Mouse (Mus musculus): ENCODE measurements at regions not wholly inside any gene's neighbourhood (a gene's known extent, or its start where the extent isn't known, plus 50 kb on each side); places are given as distances from the start of the nearest gene placed in this dataset.

DNA sequence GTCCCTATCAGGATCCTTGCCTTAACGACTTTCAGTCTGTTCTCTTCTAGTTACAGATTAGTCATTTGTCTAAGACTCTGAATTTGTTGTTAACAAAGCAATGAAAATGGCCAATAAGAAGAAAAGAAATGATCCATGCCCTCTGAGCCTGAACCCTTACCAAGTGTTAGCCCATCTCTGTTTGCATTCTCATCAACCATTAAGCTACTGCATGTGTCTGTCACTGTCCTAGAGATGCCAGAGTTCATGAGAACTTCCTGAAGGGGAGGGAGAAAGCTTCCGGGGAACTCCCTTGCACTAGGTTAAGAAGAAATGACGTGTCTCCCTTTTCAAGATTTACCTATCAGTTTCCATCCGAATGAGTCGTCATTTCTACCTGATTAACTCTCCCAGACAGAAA, 106.7 kb upstream of the Zfp462 start:
- WGBS (ENCODE audit: insufficient replicate concordance) = 31% methylated on average over 5 of the region's 5 CpGs
- H3K36me3 ChIP-seq = no peaks in the 10 kb centered on the region
- H3K4me3 ChIP-seq = no peak overlapping the region
- H3K4me2 ChIP-seq = no peak overlapping the region
- H3K9ac ChIP-seq = no peak overlapping the region
- H3K9me3 ChIP-seq (replicated peaks) = no peaks in the 10 kb centered on the region
- no peak overlapping the region for H3K27ac ChIP-seq
- H3K27me3 ChIP-seq (replicated peaks) = no peaks in the 10 kb centered on the region
- no peaks in the 10 kb centered on the region for H3K4me1 ChIP-seq
- no peak for ATAC-seq

DNA sequence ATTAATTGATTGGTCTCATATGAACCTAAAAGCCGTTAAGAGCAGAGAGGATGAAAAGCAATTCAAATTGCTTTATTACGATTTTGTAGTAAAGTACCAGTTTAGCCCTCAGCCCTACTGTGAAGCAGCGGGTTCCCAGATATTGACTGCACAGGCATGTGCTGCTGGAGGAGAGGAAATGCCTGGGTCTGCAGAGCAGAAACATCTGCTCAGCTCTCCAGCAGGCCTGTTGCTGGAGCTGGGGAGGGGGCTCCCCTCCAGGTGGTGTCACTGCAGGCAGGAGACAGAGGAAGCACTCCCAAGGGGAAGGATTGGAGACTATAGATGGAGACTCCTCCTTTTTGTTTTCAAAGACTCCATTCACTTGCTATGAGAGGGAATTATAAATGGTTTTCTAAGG, 106.1 kb upstream of the Zfp462 start:
- no peak overlapping the region for H3K9ac ChIP-seq

DNA sequence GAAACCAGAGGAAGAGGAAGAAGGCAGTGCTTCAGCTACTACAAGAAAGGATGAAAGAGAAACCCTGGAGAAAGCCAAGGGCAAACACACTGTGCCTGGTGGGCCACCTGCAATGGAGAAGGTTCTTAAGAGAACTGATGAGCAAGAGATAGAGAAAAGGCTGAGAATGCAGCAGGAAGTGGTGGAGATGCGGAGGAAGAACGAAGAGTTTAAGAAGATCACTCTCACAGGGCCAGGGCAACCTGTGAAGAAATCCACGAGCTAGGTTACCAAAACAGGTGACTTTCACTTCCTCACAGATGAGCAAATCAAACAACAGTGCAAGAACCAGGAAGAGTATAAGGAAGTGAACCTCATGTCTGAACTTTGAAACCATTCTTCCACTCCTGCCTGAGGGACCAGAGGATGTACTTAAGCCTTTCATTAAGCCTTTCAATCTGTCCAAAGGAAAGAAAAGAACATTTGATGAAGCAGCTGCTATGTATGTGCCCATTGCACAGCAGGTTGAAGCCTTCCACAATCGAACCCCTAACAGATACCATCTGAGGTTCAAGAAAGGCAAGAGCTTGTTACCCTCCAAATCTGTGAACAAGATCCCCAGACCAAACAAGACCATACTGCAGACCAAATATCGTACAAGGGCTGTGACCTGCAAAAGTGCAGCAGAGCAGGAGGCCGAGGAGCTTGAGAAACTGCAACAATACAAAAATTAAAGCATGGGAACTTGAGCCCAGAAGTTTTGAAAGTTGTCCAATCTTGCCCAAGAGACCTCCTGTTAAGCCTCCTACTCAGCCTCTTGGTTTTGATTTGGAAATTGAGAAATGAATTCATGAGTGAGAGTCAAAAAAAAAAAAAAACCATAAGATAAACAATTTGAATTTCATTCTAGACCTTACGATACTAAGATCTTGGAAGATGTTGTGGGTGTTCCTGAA, 91.6 kb upstream of the Zfp462 start:
- 59% methylated on average over 7 of the region's 7 CpGs for WGBS (ENCODE audit: insufficient replicate concordance)
- H3K4me2 ChIP-seq = no peak overlapping the region
- H3K4me3 ChIP-seq = no peak overlapping the region
- H3K27me3 ChIP-seq (replicated peaks) = no peaks in the 10 kb centered on the region
- no peaks in the 10 kb centered on the region for H3K4me1 ChIP-seq
- H3K36me3 ChIP-seq = no peaks in the 10 kb centered on the region
- no peak overlapping the region for H3K9ac ChIP-seq
- H3K27ac ChIP-seq = no peak overlapping the region
- H3K9me3 ChIP-seq (replicated peaks) = no peaks in the 10 kb centered on the region
- no peak for ATAC-seq

More for the DNA sequence above, 106.1 kb upstream of the Zfp462 start:
- Histone ChIP-seq H3K27me3 (replicated peaks) (no peaks in the 10 kb centered on the region), H3K9me3 (replicated peaks) (no peaks in the 10 kb centered on the region), H3K27ac (no peak overlapping the region), H3K4me2 (no peak overlapping the region), H3K4me3 (no peak overlapping the region), H3K36me3 (no peaks in the 10 kb centered on the region), H3K4me1 (no peaks in the 10 kb centered on the region)
- ATAC-seq = no peak
- WGBS (ENCODE audit: insufficient replicate concordance) = 43% methylated on average over 3 of the region's 3 CpGs

DNA sequence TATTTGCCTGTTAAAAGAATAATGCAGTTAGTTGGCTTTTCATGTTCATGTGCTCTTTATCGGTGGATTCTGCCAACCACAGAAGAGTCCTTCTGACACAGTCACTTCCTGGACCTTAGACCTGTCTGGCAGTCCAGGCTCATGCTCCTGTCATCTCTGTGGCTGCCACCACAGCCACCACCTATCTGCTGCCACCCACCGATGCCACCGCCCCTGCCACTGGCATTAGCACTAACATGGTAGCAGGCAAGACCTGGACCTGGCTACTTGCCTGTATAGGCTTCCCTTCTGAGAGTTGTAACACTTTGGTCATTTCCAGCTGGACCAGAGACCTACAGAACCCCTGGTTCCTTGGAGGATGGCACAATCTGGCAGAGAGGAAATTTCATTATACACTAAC, 86.2 kb upstream of the Zfp462 start:
- no peak for ATAC-seq
- Histone ChIP-seq H3K9me3 (replicated peaks) (no peaks in the 10 kb centered on the region), H3K9ac (no peak overlapping the region), H3K4me3 (no peak overlapping the region), H3K27me3 (replicated peaks) (no peaks in the 10 kb centered on the region), H3K4me2 (no peak overlapping the region), H3K36me3 (no peaks in the 10 kb centered on the region), H3K4me1 (no peaks in the 10 kb centered on the region), H3K27ac (no peak overlapping the region)
- WGBS (ENCODE audit: insufficient replicate concordance) = 81% methylated on average over 3 of the region's 3 CpGs

DNA sequence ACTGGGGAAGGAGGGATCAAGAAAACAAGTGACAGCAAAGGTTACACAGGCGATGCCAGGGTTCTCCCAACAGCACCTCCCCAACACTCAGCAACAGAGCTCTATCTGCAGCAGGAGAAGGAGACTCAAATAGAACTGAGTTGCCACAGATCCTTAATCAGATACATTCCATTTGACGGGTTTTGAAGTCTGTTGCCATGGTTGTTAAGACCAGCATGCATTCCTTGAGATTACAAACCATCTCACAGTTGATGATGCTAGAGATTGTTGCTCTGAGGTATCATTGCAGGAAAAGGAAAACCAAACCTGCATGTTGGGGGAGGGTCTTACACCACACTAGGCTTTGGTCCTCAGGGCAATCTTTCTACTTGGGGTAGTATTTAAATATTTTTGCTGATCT, 78.8 kb upstream of the Zfp462 start:
- Histone ChIP-seq H3K9ac (no peak overlapping the region), H3K27me3 (replicated peaks) (no peaks in the 10 kb centered on the region), H3K27ac (no peak overlapping the region), H3K9me3 (replicated peaks) (no peaks in the 10 kb centered on the region), H3K36me3 (no peaks in the 10 kb centered on the region), H3K4me1 (no peaks in the 10 kb centered on the region), H3K4me3 (no peak overlapping the region), H3K4me2 (no peak overlapping the region)
- 27% methylated on average over 2 of the region's 2 CpGs for WGBS (ENCODE audit: insufficient replicate concordance)
- no peak for ATAC-seq

DNA sequence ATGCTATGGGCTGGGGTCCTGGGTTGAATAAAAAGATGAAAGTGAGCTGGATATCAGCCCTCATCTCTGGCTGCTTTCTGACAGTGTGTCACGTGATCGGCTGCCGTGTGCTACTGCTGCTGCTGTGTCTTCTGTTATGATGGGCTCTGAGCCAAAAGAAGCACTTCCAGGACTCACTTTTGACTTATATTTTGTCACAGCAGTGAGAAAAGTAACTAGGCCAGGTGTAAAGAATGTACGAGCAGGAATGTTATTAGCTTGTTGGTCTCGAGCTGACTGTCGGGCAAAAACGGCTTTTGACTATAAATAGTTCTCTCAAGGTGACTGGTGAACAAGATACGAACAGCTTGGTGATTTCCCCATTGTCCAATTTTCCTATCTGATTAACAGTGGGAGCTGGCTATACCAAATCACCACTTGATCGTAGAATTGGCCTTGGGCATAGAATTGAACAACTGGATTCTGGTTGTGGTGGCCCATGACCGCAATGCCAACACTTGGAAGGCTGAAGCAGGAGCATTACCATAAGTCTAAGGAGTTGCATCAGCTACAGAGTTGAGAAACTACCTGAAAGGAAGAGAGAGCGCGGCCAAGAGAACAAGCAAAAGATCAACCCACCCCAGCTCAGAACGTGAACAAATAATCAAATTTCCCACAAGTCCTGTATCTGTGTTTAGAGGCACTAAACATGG, 70.6 kb upstream of the Zfp462 start:
- 77% methylated on average over 13 of the region's 13 CpGs for WGBS (ENCODE audit: insufficient replicate concordance)
- Histone ChIP-seq H3K36me3 (no peaks in the 10 kb centered on the region), H3K27ac (no peak overlapping the region), H3K27me3 (replicated peaks) (no peaks in the 10 kb centered on the region), H3K4me2 (no peak overlapping the region), H3K9me3 (replicated peaks) (no peaks in the 10 kb centered on the region), H3K4me3 (no peak overlapping the region), H3K9ac (no peak overlapping the region), H3K4me1 (no peaks in the 10 kb centered on the region)
- ATAC-seq = no peak

DNA sequence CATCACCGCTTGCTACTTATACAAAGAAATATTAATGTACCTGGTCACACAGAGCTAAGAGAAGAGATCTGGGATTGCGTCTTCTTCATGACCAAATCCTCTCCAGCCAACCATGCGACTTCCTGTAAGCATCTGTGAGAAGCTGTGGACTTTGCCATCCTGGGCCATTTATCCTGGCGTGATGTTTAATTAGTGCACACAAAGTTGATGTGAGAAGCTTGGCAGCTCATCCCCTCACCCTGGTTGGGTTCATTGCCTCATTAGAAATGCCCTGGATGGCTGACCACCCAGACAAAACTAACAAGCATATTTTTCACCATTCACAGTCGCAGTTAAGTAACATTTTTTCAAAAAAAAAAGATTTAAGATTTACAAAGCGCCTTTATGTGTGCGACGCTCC, 69.3 kb upstream of the Zfp462 start:
- 81% methylated on average over 8 of the region's 8 CpGs for WGBS (ENCODE audit: insufficient replicate concordance)
- Histone ChIP-seq H3K9me3 (replicated peaks) (no peaks in the 10 kb centered on the region), H3K27me3 (replicated peaks) (no peaks in the 10 kb centered on the region), H3K27ac (no peak overlapping the region), H3K4me2 (no peak overlapping the region), H3K9ac (no peak overlapping the region), H3K36me3 (no peaks in the 10 kb centered on the region), H3K4me1 (no peaks in the 10 kb centered on the region), H3K4me3 (no peak overlapping the region)
- no peak for ATAC-seq

DNA sequence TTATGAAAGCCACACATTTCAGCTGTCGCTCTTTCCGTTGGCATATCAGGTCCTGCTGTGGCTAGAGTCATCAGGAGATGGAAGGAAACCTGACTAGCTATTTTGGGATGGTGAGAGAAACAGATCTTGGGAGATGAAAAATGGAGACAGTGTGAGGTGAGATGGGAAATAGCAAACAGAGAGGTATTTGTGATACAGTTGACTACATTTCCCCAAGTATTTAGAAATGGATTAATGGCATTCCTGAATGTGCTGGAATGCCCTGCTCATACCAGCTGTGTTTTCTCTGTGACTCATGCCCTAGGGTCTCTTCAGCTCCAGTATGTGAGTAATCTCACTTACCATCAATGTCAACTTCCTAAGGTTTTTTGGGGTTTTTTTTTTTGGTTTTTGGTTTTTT, 67.5 kb upstream of the Zfp462 start:
- Histone ChIP-seq H3K4me1 (no peaks in the 10 kb centered on the region), H3K27ac (no peak overlapping the region), H3K9ac (no peak overlapping the region), H3K36me3 (no peaks in the 10 kb centered on the region), H3K4me3 (no peak overlapping the region), H3K4me2 (no peak overlapping the region), H3K9me3 (replicated peaks) (no peaks in the 10 kb centered on the region), H3K27me3 (replicated peaks) (no peaks in the 10 kb centered on the region)
- WGBS (ENCODE audit: insufficient replicate concordance) = 79% methylated on average over 2 of the region's 2 CpGs
- ATAC-seq = no peak

DNA sequence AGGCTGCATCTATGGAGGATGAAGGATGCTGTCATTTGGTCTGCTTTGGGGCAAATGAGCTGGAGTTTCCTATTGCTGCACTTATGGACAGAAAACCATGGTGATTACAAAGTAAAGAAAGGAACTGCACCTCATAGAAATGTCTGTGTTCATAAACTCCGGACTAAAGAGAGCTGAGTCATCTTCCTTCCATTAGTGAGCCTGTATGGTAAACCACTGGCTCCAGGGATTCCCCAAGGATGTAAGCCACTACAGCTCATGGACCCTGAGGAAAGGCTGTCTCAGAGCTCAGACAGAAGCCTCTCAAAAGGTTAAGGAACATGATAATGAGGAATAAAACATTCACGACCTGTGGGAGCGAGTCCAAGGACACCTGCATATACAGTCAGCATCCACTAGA, 66.3 kb upstream of the Zfp462 start:
- ATAC-seq = no peak
- H3K9ac ChIP-seq = no peak overlapping the region
- H3K27me3 ChIP-seq (replicated peaks) = no peaks in the 10 kb centered on the region
- H3K4me3 ChIP-seq = no peak overlapping the region
- H3K4me1 ChIP-seq = no peaks in the 10 kb centered on the region
- no peak overlapping the region for H3K4me2 ChIP-seq
- H3K9me3 ChIP-seq (replicated peaks) = no peaks in the 10 kb centered on the region
- 70% methylated on average over 3 of the region's 3 CpGs for WGBS (ENCODE audit: insufficient replicate concordance)
- H3K27ac ChIP-seq = no peak overlapping the region
- no peaks in the 10 kb centered on the region for H3K36me3 ChIP-seq

DNA sequence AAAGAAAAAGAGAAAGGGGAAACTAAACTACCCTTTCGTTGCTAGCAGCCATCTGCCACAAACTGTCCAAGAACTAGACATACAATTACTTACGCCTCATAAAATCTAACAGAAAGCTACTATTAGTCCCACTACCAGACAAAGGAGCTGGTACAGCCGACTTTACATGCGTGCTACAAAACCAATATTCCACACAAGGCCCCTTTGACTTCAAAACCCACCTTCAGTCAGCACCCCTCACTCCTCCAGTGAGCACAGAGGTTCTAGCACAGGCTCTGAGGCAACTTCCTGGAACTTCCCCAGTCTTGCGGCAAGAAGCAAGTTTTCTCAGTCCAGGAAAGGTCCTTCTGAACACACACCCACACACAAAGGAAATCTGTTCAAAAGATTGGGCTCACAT, 51.6 kb upstream of the Zfp462 start:
- Histone ChIP-seq H3K36me3 (no peaks in the 10 kb centered on the region), H3K4me2 (no peak overlapping the region), H3K4me3 (no peak overlapping the region), H3K27me3 (replicated peaks) (no peaks in the 10 kb centered on the region), H3K4me1 (no peaks in the 10 kb centered on the region), H3K27ac (no peak overlapping the region), H3K9me3 (replicated peaks) (no peaks in the 10 kb centered on the region), H3K9ac (no peak overlapping the region)
- ATAC-seq = no peak
- WGBS (ENCODE audit: insufficient replicate concordance) = 64% methylated on average over 5 of the region's 5 CpGs
